ENCODE assay signal across 8 mouse cellular contexts in genomic region chr13:97434961-97435864, GRCm38 (mm10).
A peak's percentile ranks its signal among the peaks of the same experiment; 100 is the strongest.
DNase-seq lines count a peak whose midpoint lies in the region; ATAC-seq and TF ChIP-seq lines count a peak whose summit lies in the region.

No protein-coding gene starts in this region.

- peaks cover 28% of the 10 kb centered on the region for H3K4me1 ChIP-seq in lung, embryonic 14.5 days (ENCODE audit: insufficient read depth)
- H3K4me1 ChIP-seq in forebrain, embryonic 11.5 days (replicated peaks; ENCODE audit: control insufficient read depth, insufficient read depth, low read length), result peaks cover 40% of the 10 kb centered on the region
- H3K4me1 ChIP-seq in midbrain, embryonic 14.5 days (ENCODE audit: control insufficient read depth, insufficient read depth, low read length), result peaks cover 55% of the 10 kb centered on the region

- 0 out of 2 replicates have a peak, but pooled peaks have one; percentile 8 for TF ChIP-seq CTCF in lung, embryonic 14.5 days (IDR thresholded peaks at IDR 0.05; ENCODE audit: low read depth)

- WGBS in lung, embryonic 14.5 days, result 9% methylated on average over 20 of the region's 20 CpGs
- under 1% methylated on average over 20 of the region's 20 CpGs for WGBS in forebrain, embryonic 11.5 days
- WGBS in midbrain, embryonic 14.5 days, result 2% methylated on average over 20 of the region's 20 CpGs

- H3K4me3 ChIP-seq in lung, embryonic 14.5 days (ENCODE audit: low read depth, low read length), result peak overlapping the region; percentile 30
- no peak overlapping the region; the same call in 1 of the 2 replicates for H3K4me3 ChIP-seq in forebrain, embryonic 11.5 days (ENCODE audit: low read depth, low read length)
- peak overlapping the region; percentile 26 for H3K4me3 ChIP-seq in midbrain, embryonic 14.5 days (replicated peaks; ENCODE audit: low read depth, low read length)

- H3K9ac ChIP-seq in lung, embryonic 14.5 days, result 0 out of 2 replicates have a peak overlapping the region, but pooled peaks have one; percentile 17
- peak overlapping the region; percentile 63 for H3K9ac ChIP-seq in forebrain, embryonic 11.5 days (ENCODE audit: low read length)
- no peak overlapping the region for H3K9ac ChIP-seq in midbrain, embryonic 14.5 days (replicated peaks; ENCODE audit: low read length)

- no peaks in the 10 kb centered on the region for H3K27me3 ChIP-seq in lung, embryonic 14.5 days (ENCODE audit: insufficient read depth, low read length)
- no peaks in the 10 kb centered on the region for H3K27me3 ChIP-seq in forebrain, embryonic 11.5 days (ENCODE audit: control insufficient read depth, insufficient read depth, low read length)
- no peaks in the 10 kb centered on the region for H3K27me3 ChIP-seq in midbrain, embryonic 14.5 days (ENCODE audit: control insufficient read depth, insufficient read depth, low read length)

- DNase-seq in lung, embryonic 14.5 days, result peak; percentile 48
- DNase-seq in lung, postnatal 14 days, result no peak
- DNase-seq in forebrain, embryonic 11.5 days (ENCODE audit: low spot score), result peak; percentile 73
- DNase-seq in induced T-regulatory cell, adult 2 months (ENCODE audit: low read depth), result peak; percentile 5
- DNase-seq in midbrain, embryonic 14.5 days, result peak; percentile 64
- DNase-seq in thymus, postnatal 4 days, result no peak
- DNase-seq in right cerebral cortex, postnatal 36 days (ENCODE audit: low spot score in 2 of 2), result no peak

- no peaks in the 10 kb centered on the region for H3K36me3 ChIP-seq in lung, embryonic 14.5 days (ENCODE audit: insufficient read depth)
- no peaks in the 10 kb centered on the region for H3K36me3 ChIP-seq in forebrain, embryonic 11.5 days (ENCODE audit: control insufficient read depth, insufficient read depth, low read length)
- H3K36me3 ChIP-seq in midbrain, embryonic 14.5 days (ENCODE audit: control insufficient read depth, insufficient read depth, low read length), result no peaks in the 10 kb centered on the region

- peak overlapping the region; percentile 9; the same call in 1 of the 2 replicates for H3K27ac ChIP-seq in lung, embryonic 14.5 days (ENCODE audit: low read depth)
- peak overlapping the region; percentile 92 for H3K27ac ChIP-seq in forebrain, embryonic 11.5 days (ENCODE audit: low read depth, low read length)
- H3K27ac ChIP-seq in midbrain, embryonic 14.5 days (replicated peaks; ENCODE audit: low read depth, low read length), result peak overlapping the region; percentile 74

- peak overlapping the region; percentile 68 for H3K4me2 ChIP-seq in lung, embryonic 14.5 days
- H3K4me2 ChIP-seq in forebrain, embryonic 11.5 days (ENCODE audit: low read depth, low read length, severe bottlenecking), result peak overlapping the region; percentile 57
- H3K4me2 ChIP-seq in midbrain, embryonic 14.5 days (ENCODE audit: low read length), result peak overlapping the region; percentile 57

- no peaks in the 10 kb centered on the region for H3K9me3 ChIP-seq in lung, embryonic 14.5 days (ENCODE audit: low read depth, low read length)
- no peaks in the 10 kb centered on the region for H3K9me3 ChIP-seq in forebrain, embryonic 11.5 days (ENCODE audit: control insufficient read depth, low read length)
- H3K9me3 ChIP-seq in midbrain, embryonic 14.5 days (ENCODE audit: control insufficient read depth, low read length), result no peaks in the 10 kb centered on the region

- ATAC-seq in lung, embryonic 14.5 days (ENCODE audit: insufficient read depth), result peak; percentile 22; the same call in 1 of the 2 replicates
- ATAC-seq in forebrain, embryonic 11.5 days (replicated peaks; ENCODE audit: low FRiP score), result peak; percentile 60
- peak; percentile 59 for ATAC-seq in midbrain, embryonic 14.5 days (ENCODE audit: low FRiP score, low TSS enrichment)
- no peak for ATAC-seq in megakaryocyte-erythroid progenitor cell, adult 5-6 weeks (replicated peaks; ENCODE audit: low FRiP score, low TSS enrichment, poor library complexity, severe bottlenecking)

Comparison
In these comparisons a context has a peak if more than half of its experiments do, and no peak if none do; other contexts are left out.
1. DNase-seq: peak in lung, embryonic 14.5 days (single experiment), forebrain, embryonic 11.5 days (single experiment), induced T-regulatory cell, adult 2 months (single experiment) and midbrain, embryonic 14.5 days (single experiment); none in lung, postnatal 14 days (single experiment), thymus, postnatal 4 days (single experiment) and right cerebral cortex, postnatal 36 days (0 of 2).
2. H3K27ac ChIP-seq: peak in every context shown above with its lines; median percentile 92 in forebrain, embryonic 11.5 days; 74 in midbrain, embryonic 14.5 days; 9 in lung, embryonic 14.5 days.
3. Peak in every context shown above with its lines, with median percentiles within 50 percentile points of each other: H3K4me2 ChIP-seq.